Mouse (Mus musculus) right cerebral cortex, adult 2 months (tissue): ENCODE results near the gene Sin3b.
"Not testable (repeated sequence)": the region's sequence is repeated elsewhere in the genome, so short reads cannot be mapped to it uniquely, and the experiment has no call there.

Experiments
- DNase-seq, 2 experiments: peaks; one replicate each; pipeline ENCODE4 v3.0.0; 2021 to 2022; ENCODE audit warnings: low spot score in 2 of 2

Gene Sin3b

DNA sequence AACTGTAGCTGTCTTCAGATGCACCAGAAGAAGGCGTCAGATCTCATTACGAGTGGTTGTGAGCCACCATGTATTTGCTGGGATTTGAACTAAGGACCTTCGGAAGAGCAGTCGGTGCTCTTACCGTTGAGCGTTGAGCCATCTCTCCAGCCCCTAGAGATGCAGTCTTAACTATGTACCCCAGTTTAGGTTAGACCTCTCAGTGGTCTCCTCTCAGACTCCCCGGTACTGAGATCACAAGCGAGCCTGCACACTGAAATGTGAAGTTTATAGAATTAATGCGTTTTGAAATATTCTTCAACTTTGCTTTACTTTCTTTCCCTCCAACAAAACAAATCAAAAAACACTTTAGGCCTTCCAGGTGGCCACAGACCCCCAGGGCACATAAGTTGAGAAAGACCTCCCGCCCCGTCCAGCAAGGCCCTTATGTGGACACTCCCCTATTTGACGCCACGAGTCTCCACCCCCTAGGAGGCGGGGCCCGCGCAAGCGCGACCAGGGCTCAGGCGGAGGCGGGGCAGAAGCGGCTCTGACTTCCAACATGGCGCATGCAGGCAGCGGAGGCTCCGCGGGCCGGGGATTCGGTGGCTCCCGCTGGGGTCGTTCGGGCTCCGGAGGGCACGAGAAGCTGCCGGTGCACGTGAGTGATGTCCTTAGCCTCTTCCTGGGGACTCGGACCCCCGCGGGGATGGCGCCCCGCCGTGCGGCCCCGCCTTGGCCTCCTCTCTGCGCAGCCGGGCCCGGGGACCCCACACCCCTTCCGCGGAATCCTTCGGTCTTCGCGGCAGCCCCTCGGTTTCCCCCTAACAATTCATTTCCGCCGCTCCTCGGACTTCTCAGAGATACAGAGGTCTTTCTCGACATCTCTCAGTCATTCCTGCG lies at the start of gene Sin3b:
Gene Sin3b, plus strand, starts transcription at position 517 of the 882 bp plus-strand sequence.
- peak; percentile 93 for DNase-seq

DNA sequence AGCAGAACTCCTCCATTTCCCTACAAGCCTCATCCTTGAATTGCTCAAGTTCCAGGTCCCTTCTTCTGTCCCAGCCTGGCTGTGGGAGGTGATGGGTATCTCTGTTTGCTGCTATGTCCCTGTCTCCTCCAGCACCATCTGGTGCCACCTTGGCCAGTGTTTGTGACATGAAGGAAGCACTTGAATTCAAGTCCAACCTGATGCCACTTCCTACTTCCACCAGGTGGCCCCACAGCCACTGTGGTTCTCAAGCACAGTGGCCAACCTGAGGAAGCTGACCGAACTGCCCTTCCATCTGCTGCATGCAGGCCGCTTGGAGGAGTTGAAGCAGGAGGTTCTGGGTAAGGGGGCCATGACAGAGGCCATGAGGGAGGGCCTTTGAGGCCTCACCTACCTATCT lies 48.9 kb upstream of the Sin3b start:
- DNase-seq, result no peak

DNA sequence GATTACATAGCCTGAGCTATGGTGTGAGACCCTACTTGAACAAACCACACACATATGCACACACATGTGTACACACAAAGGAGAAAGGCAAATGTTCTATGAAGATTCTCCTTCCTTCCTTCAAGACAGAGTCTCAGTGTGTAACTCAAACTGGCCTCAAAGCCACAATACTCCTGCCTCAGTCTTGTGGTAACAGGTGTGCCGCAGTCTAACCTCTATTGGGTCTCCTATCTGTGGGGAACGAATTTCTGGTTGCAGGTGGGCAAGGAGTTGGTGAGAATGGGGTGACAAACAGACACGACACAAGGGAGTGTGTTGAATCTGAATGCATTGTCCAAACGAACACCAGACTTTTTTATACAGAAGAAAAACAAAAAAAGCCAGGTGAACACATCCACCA lies 46.6 kb upstream of the Sin3b start:
- DNase-seq, result no peak

DNA sequence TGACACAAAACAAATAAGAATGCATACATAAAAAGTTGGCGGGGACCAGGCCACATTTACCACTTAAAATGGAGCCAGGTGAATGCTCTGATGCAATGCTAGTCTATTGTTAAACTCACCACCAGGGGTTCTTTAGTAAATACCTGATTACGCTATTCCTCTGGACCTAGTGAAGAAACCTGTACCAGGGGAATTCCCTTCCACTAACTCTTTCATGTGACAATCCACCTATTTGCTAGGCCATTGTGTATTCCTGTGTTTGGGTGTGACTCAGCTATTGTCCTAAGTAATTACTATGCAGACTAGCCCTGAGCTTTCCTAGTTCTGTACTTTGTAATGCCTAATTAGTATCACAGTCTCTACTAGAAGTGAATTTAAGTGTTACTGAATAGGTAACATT lies 46.2 kb upstream of the Sin3b start:
- DNase-seq, result not testable (repeated sequence)

DNA sequence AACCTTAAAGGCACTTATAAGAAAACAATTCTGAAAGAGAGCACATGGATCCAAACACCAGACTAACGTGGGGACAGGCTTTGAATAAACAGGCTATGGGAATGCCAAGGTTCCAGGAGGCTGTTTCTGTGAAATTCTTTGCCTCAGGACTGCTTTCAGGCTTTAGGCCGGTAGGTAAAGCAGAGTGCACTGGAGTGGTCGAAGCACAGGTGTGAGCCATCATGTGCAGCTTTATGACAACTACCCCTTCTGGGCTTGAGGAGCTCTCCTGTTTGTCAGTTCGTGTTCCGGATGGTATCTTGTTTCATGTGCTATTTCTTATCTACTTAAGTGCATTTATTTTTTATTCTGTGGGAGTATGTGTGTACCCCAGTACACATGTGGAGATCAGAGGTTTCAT lies 45.8 kb upstream of the Sin3b start:
- no peak for DNase-seq

DNA sequence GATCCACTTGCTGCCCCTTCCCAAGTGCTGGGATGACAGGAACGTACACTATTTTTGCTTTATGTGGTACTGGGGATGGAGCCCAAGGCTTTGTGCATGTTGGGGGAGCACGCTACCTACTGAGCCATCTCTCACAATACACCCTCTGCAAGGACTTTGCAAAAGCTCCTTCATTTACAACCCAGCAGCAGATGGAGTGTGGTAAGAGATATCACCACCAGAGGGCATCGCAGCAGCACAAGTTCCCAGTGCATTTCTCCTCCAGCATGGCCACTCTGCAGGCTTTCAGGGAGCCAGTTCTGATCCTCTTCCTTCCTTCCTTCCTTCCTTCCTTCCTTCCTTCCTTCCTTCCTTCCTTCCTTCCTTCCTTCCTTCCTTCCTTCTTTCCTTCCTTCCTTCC lies 43.0 kb upstream of the Sin3b start:
- DNase-seq, result peak; percentile 84 to 90

DNA sequence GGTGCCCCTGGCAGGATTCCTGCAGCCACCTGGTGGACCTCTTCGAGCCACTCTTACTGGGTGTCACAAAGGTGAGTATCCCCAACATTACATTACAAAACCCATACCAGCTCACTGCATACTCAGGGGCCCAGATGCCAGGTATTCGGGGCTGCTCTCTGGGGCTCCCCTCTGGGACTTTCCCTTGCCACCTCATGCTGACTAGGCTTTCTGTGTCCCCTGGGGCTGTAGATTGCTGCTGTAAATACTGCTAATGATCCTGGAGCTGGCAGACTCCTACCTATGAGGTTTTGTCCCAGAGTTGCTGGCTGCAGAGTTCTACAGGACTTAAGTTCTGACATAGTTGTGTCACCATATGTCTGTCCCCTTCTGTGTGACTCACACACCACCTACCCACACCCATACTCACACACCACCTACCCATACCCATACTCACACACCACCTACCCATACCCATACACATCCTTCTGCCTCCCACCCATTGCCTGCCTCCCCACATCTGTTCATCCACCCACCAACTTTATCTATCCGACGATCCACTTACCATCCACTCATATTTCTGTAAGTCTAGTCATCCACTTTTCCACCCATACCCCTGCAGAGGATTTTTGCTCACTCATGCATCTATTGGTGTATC lies 40.9 kb upstream of the Sin3b start:
- peak; percentile 53 to 54 for DNase-seq

DNA sequence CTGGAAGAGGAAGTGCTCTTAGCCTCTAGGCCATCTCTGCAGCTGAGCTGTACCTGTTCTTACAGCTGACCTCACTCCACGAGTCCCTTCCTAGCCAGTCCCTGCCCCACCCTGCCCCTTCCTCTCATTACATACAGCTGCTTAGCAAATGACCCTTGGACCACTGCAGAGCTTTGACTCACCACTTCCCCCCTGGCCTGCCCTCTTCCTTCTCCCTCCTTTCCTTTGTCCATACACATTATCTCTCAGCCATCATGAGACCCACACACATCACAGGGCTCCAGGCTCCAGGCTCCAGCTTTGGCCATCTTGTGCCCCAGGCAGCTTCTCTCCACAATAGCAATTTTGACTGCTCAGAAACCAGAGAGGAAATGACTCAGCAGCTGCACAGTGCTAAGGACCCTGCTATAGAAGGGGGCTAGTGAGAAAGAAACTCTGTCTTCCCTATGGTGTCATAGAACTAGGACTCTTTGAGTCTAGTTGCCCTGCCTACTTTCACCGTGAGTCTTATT lies 40.0 kb upstream of the Sin3b start:
- DNase-seq, result no peak

DNA sequence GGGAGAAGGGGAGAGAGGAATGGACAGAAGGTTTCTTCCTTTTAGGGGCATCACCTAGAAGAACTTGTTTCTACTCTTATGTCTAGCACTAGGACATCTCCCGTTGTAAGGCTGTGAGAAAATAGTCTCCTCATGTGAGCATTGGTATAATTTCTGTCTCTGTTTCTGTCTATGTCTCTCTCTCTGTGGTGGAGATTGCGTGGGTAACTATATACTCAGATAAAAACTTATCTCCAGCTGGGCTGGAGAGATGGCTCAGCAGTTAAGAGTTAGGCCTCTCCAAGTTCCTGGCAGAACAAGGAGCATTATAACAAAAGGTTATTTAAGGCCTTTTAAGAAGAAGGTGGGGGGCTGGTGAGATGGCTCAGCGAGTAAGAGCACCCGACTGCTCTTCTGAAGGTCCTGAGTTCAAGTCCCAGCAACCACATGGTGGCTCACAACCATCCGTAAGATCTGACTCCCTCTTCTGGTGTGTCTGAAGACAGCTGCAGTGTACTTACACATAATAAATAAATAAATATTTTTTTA lies 39.4 kb upstream of the Sin3b start:
- not testable (repeated sequence) for DNase-seq

DNA sequence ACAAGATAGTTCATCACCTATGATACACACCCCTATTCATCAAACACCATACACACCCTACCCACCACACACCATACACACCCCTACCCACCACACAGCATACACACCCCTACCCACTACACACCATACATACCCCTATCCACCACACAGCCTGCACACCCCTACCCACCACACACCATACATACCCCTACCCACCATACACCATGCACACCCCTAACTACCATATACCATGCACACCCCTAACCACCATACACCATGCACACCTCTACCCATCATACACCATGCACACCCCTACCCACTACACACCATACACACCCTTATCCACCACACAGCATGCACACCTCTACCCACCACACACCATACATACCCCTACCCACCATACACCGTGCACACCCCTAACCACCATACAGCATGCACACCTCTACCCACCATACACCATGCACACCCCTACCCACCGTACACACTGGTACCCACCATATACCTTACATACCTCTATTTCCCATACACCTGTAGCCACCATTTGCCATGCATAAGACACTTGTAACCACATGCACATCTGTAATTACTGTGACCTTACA lies 24.6 kb upstream of the Sin3b start:
- no peak for DNase-seq

DNA sequence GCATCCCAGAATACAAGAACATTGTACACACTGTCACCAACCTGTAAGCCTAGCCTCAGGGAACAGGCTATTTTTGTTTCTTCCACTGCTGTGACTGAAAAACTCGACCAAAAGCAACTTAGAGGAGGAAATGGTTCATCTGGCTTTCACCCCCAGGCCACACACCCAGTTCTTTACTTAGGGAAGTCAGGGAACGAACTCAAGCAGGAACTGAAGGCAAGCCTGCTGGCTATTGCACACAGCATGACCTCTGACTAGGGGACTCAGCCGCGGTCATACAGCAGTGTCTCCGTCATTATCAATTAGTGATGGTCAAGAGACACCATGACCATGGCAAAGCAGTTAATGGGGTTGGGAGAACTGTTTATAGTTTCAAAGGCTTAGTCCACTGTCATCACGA lies 10.5 kb upstream of the Sin3b start:
- DNase-seq, result no peak

DNA sequence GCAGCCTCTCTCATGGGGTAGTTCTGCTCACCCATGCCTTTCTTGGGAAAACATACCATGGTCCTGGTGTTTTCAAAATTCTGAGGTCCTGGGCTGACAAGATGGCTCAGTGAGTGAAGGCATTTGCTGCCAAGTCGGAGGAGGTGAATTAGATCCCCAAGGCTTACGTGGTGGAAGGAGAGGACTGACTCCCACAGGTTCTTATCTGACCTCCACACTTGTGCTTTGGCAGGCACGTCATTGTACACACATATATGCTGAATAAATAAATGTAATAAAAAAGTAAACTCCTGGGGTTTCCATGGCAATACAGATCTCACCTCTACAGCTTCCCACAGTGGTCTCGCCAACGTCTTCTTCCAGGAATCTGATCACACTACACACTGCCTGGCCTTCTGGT lies 6.5 kb upstream of the Sin3b start:
- no peak for DNase-seq

DNA sequence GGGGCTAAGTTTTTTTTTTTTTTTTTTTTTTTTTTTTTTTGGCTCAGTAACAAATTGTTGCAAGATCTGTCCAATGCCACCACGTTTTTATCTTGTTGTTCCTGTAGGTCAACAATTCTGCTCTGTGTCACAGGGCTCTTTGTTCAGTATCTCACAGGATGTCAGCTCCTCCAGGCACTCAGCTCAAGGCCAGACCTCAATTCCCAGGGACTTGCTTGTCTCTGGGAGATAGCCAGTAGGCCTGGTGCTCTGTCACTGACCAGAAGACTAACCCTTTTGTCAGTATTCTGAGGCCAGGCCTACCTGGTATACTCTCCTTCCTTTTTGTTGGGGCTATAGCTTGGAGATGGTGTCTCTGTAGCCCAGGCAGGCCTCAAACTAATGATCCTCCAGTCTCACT lies 2.5 kb upstream of the Sin3b start:
- no peak for DNase-seq

DNA sequence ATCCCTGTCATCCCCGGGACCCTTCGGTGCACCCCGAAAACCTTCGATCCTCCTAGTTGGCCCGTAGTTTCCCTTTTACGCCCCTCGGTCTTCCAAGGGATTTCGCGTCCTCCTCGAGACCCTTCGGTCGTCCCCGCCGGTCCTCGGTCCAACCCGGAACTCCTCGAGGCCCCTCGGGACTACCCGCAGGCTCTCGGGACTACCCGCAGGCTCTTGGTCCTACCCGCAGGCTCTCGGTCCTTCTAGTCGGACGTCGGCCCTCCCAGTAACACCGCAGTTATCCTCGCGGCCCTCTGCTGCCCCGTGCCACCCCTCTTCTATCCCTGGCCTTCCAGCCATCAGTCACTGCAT lies 541 bp downstream of the Sin3b start:
- no peak for DNase-seq

DNA sequence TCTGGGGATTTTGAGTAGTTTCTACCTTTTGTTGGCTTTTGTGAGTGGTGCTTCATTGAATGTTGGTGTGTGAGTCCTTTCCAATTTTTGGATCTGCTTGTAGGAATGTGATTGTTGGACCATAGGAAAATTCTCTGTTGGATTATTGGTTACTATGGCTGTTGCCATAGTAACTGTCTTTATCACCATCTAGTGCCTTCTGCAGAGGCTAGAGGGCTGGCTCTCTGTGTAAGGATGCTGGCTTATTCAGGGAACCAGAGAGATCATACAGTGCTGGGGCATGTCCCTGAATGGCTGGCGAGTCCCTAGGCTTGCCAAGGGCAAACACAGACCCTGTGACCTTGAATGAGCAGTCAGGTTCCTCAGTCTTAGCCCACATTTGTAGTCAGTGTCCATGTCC lies 5.6 kb downstream of the Sin3b start:
- no peak for DNase-seq

DNA sequence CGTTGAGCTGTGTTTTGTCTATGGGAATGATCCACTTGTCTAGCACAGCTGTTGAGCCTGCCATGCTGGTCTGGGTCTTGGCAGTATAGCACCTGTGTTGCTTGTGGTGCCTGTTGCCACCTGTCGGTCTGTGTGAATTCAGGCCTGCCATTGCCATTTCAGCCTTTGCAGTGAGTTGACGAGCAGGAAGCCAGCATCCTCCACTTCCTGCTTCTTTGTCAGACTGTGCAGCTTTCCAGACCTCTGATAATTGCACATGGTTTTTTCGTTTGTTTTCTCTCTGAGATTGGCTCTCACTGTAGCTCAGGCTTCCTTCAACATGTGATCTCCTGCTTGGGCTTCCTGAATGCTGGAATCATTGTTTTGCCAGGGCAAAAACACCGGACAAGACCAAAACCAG lies 11.9 kb downstream of the Sin3b start:
- DNase-seq, result no peak

DNA sequence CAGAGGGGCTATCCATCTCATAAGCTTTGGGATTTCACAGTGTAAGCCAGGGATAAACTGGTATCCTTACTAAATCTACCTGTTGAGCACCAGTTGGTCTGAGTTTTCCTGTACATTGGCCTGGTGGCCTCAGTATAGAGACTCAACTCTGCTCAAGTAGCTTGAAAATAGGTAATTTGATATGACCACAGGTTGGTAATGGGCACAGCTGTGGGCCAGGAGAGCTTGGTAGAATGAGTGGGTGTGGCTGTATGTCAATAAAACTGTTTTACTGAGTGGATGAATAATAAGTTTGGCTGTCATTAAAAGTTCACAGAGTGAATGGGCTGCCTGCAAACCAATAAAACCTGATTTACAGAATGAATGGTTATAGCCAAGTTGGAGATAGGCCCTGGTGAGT lies 13.8 kb downstream of the Sin3b start:
- no peak for DNase-seq

DNA sequence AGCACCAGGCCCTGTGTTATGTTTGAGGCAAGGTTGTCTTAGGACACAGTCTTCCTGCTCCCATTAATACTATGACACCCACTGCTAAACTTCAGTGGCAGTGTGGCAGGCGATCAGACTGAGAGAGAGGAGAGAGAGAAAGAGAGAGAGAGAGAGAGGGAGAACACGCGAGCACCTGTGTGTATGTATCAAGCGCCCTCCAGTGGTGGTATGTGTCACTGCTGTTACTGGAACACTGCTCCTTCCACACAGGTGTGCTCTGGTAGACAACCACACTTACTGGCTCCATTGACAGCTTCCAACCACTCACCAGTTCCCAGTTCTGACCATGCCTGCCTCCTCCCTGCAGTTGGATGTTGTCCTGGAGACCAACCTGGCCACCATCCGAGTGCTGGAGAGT lies 23.0 kb downstream of the Sin3b start:
- peak; percentile 72 to 81 for DNase-seq

DNA sequence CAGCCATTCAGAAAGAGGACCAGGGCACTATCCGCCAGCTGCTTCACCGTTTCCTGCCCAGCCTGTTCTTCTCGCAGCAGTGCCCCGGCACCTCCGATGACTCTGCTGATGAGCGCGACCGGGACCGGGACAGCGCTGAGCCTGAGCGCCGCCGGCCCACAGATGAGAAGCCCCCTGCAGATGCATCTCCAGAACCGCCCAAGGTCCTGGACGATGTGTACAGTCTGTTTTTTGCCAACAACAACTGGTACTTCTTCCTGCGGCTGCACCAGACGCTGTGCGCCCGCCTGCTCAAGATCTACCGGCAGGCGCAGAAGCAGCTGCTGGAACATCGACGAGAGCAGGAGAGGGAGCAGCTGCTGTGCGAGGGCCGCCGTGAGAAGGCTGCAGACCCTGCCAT lies 26.8 kb downstream of the Sin3b start:
- DNase-seq, result no peak

DNA sequence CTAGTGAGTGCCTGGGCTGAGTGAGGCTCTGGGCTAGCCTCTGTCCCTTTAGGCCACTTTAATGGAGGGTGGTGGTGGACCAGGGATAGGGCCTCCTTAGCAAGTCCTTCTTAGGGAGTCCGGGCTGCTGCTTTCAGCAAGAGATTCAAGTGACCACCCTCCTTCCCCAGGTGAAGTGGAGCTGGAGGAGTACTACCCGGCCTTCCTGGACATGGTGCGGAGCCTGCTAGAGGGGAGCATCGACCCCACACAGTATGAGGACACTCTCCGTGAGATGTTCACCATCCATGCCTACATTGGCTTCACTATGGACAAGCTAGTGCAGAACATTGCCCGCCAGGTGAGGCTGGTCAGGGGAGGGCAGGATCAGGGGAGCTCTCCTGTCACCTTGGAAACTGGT lies 27.2 kb downstream of the Sin3b start:
- DNase-seq, result no peak

DNA sequence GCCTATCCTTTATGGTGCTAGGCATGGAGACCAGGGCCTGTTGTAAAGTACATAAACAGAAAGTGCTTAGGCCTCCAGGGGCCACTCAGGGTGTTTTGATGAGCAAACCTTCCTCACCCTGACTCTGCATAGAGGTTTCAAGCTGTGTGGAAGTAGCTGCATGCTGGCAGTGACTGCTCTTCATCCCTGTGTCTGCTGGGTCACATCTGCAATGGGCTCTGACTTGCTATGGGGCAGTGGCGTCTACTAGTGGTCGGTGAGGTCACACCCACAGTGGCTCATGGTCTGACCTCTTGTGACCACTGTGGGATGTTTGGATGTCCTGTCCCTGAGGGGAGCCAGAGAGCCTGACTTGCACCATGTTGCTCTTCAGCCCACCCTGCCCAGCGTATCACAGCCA lies 28.0 kb downstream of the Sin3b start:
- no peak for DNase-seq

DNA sequence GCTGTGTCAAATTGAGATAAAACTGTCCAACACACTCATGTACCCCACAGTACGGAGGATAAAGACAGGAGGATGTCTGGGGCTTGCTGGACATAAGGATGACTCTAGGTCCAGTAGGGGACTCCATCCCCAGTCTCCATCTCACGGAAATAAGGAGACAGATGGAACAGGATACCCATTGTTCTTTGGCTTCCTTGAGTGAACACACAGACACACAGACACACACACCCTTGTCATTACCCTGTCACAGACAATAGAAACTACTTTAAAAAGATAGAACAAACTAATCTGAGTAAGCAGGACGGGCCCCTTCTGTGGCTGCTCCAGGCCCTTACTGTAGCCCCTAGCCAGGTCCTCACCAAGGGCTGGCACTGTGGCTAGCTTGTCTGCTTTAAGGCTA lies 29.2 kb downstream of the Sin3b start:
- DNase-seq, result no peak

DNA sequence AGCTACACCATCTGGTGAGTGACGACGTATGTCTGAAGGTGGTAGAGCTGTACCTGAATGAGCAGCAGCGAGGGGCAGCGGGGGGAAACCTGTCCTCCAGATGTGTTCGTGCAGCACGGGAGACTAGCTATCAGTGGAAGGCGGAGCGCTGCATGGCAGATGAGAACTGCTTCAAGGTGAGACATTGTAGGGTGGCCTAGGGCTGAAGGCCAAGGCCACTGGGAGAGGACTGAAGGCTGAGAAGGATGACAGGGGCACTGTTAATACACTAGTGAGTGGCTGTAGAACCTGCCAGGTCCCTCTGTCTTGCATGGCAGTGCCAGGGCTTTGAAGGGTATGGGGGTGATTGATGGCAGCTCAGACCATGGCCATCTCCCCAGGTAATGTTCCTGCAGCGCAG lies 30.1 kb downstream of the Sin3b start:
- DNase-seq, result no peak
